Mouse (Mus musculus) stomach, postnatal 0 days (tissue): ENCODE results near the gene Amigo1.

Experiments used
- CTCF ChIP-seq: IDR thresholded peaks from 2 replicates; pipeline ENCODE4 v1.5.1; 2016; ENCODE audit warnings: antibody characterized with exemption, low read depth, mild to moderate bottlenecking, moderate library complexity
- EP300 ChIP-seq: optimal IDR thresholded peaks from 2 replicates; pipeline ENCODE3; 2016; ENCODE audit warnings: antibody characterized with exemption

DNA sequence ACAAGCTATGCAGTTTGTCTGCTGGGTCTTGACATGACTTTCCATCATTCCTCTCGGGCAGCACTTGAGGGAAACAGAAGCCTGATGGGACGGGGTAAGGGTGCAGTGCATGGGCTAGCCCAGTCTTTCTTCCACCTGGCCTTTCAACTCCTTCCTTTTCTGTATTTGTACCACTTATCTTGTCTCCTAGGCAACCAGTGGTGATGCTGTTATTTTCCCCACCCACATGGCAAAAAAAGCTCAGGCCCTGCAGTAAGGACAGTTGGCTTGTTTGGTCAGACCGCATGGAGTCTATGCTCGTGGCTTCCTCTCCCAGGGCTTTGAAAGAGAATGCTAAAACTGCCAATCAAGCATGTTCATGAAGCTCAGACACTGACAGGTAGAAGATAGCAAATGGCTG, 7.6 kb downstream of the Amigo1 start:
- no peak for TF ChIP-seq EP300
- TF ChIP-seq CTCF, result no peak
